Mouse (Mus musculus) intestine, embryonic 14.5 days (tissue): ENCODE measurements at regions not wholly inside any gene's neighbourhood (a gene's known extent, or its start where the extent isn't known, plus 50 kb on each side); places are given as distances from the start of the nearest gene placed in this dataset.

ENCODE experiments used
- ATAC-seq: fragments of 200-750 bp; cut with Nextera tagmentation; replicated peaks from 2 replicates; pipeline ENCODE4 v1.8.0; 2017; ENCODE audit warnings: low read depth, moderate number of reproducible peaks, moderate TSS enrichment, moderate library complexity; ENCODE audit not compliant: low FRiP score, low TSS enrichment
- DNase-seq: peaks from one replicate; pipeline ENCODE4 v3.0.0-alpha.2; 2018; ENCODE audit warnings: low spot score
- H3K27ac ChIP-seq: fragments of 300-500 bp; sonication (generic); 2 replicates; pipeline ENCODE4 v1.5.1; 2014; ENCODE audit warnings: low read depth, mild to moderate bottlenecking, control low read depth
- H3K27me3 ChIP-seq: fragments of 300-500 bp; sonication (generic); replicated peaks from 2 replicates; pipeline ENCODE4 v1.6.1; 2014; ENCODE audit warnings: low read length, control low read depth; ENCODE audit not compliant: control insufficient read depth, insufficient read depth
- H3K36me3 ChIP-seq: fragments of 300-500 bp; sonication (generic); 2 replicates; pipeline ENCODE4 v1.6.1; 2014; ENCODE audit warnings: low read length, control low read depth; ENCODE audit not compliant: control insufficient read depth, insufficient read depth
- H3K4me1 ChIP-seq: fragments of 300-500 bp; sonication (generic); replicated peaks from 2 replicates; pipeline ENCODE4 v1.6.1; 2014; ENCODE audit warnings: low read length, control low read depth, mixed read lengths; ENCODE audit not compliant: control insufficient read depth, insufficient read depth
- H3K4me2 ChIP-seq: fragments of 300-500 bp; sonication (generic); 2 replicates; pipeline ENCODE4 v1.6.1; 2014; ENCODE audit warnings: low read length
- H3K4me3 ChIP-seq: fragments of 300-500 bp; sonication (generic); 2 replicates; pipeline ENCODE4 v1.5.1; 2014; ENCODE audit warnings: low read depth, low read length, control low read depth, mixed read lengths
- H3K9ac ChIP-seq: fragments of 300-500 bp; sonication (generic); 2 replicates; pipeline ENCODE4 v1.6.1; 2014; ENCODE audit warnings: mild to moderate bottlenecking, low read length
- H3K9me3 ChIP-seq: fragments of 300-500 bp; sonication (generic); 2 replicates; pipeline ENCODE4 v1.6.1; 2016; ENCODE audit warnings: low read length, control low read depth; ENCODE audit not compliant: control insufficient read depth
- WGBS: fragments of 180-500 bp; shearing (Covaris S2); extraction: QIAGEN DNeasy Blood & Tissue Kit; methylation state at CpG from one replicate; pipeline ENCODE4 v1.1.7; 2014; 5-methylcytosine and 5-hydroxymethylcytosine counted together

DNA sequence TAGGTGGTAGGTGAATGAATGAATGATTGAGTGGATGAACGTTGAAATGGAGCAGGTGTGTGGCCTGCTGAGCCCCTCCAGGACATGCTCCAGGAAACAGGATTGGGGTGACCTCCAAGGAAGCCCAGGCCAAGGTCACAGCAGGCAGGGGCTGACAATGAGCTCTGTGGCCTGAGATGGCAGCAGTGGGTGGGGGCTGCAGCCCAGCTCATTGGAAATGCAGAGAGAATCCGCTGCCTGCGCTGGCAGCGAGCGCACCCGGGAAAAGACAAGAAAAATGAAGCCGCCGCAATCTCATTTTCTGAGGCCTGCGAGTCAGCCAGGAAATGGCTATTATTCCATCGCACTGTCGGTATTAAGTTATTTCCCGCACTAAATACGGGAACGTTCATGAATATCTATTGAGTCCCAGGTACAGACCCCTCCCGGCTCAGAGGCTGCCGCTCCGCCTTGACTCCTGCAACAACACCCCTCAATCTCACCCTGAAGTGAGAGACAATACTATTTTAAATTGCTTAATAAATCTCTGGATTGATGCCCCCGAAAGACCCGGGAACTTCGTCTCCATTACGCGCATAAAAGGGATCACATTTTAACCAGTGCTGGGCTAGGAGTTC lies 153.7 kb downstream of the Cryba4 start:
- Histone ChIP-seq H3K4me1 (no peaks in the 10 kb centered on the region), H3K4me3 (no peak overlapping the region), H3K36me3 (no peaks in the 10 kb centered on the region), H3K4me2 (no peak overlapping the region), H3K27me3 (no peaks in the 10 kb centered on the region), H3K9ac (no peak overlapping the region), H3K27ac (no peak overlapping the region), H3K9me3 (no peaks in the 10 kb centered on the region)
- DNase-seq (no peak), ATAC-seq (no peak)
- WGBS: 60% methylated on average over 22 of the region's 22 CpGs

- Histone ChIP-seq H3K9ac (no peak overlapping the region), H3K4me1 (no peaks in the 10 kb centered on the region), H3K27ac (no peak overlapping the region), H3K36me3 (no peaks in the 10 kb centered on the region), H3K9me3 (no peaks in the 10 kb centered on the region), H3K4me2 (no peak overlapping the region), H3K27me3 (no peaks in the 10 kb centered on the region), H3K4me3 (no peak overlapping the region)
- WGBS: 65% methylated on average over 17 of the region's 17 CpGs
- ATAC-seq (no peak), DNase-seq (no peak)
Observed at GRCm38 (mm10) chr5:112101739-112102590, 150.4 kb downstream of the Cryba4 start.

DNA sequence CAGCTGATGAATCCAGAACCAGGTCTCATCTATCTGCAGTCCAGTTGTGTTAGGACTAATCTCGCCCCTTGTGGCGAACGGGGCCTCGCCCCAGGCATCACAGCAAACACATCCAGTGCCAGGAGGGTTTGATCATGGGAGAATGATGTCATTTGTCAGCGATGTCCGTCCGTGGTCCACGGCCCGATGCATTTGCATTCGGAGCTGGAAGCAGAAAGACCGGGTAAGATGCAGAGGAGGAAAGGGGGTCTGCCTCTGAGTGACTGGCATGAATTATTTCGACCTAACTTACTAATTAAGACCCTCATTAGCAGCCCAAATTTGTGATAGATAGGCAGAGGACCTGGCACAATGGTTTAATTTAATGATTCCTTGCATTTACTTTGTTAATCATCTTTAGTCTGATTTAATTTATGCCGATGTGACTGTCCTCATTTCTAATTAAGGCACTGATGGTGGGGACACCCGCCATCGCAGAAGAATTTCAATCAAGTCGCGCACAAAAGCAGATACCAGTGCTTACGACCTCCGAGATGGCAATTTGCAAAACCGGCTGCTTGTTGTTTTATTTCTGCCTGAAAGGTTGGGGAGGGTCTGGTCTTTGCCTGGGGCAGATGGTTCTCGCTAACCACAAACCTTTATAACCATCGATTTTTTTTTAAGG lies 141.9 kb downstream of the Cryba4 start:
- H3K4me3 ChIP-seq: no peak overlapping the region
- DNase-seq (no peak), ATAC-seq (no peak)
- no peaks in the 10 kb centered on the region for H3K4me1 ChIP-seq
- H3K36me3 ChIP-seq: no peaks in the 10 kb centered on the region
- H3K4me2 ChIP-seq: no peak overlapping the region
- H3K9me3 ChIP-seq: no peaks in the 10 kb centered on the region
- no peak overlapping the region for H3K9ac ChIP-seq
- H3K27me3 ChIP-seq: no peaks in the 10 kb centered on the region
- 69% methylated on average over 22 of the region's 22 CpGs for WGBS
- H3K27ac ChIP-seq: no peak overlapping the region

- H3K4me2 ChIP-seq: no peak overlapping the region
- 71% methylated on average over 6 of the region's 6 CpGs for WGBS
- no peak overlapping the region for H3K4me3 ChIP-seq
- H3K9ac ChIP-seq: no peak overlapping the region
- no peak overlapping the region for H3K27ac ChIP-seq
- no peaks in the 10 kb centered on the region for H3K36me3 ChIP-seq
- DNase-seq (no peak), ATAC-seq (no peak)
- H3K27me3 ChIP-seq: no peaks in the 10 kb centered on the region
- H3K4me1 ChIP-seq: no peaks in the 10 kb centered on the region
- no peaks in the 10 kb centered on the region for H3K9me3 ChIP-seq
Observed at GRCm38 (mm10) chr5:112120766-112121165, 131.6 kb downstream of the Cryba4 start.

DNA sequence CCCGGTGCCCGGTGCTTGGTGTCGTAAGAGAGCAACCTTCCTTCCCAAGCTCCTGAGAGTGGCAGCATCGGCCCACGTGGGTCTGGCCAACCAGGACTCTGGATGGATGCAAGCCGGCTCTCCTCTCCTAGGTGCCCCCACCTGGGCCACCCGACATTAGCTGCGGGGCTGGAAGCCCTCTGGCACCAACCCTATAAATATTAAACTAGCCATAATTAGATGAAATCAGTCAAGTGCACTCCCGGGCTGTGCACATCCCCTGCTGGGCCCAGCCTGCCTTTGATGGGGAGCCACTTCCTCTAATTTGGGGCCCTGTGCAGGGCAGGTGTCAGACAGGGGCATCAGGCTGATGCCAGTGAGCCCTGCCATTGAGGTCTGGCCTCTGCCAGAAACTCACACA lies 130.8 kb downstream of the Cryba4 start:
- WGBS: 80% methylated on average over 9 of the region's 9 CpGs
- ATAC-seq: no peak
- H3K4me1 ChIP-seq: no peaks in the 10 kb centered on the region
- H3K9me3 ChIP-seq: no peaks in the 10 kb centered on the region
- no peaks in the 10 kb centered on the region for H3K36me3 ChIP-seq
- H3K4me3 ChIP-seq: no peak overlapping the region
- no peak overlapping the region for H3K4me2 ChIP-seq
- DNase-seq: no peak
- no peaks in the 10 kb centered on the region for H3K27me3 ChIP-seq
- no peak overlapping the region for H3K9ac ChIP-seq
- H3K27ac ChIP-seq: no peak overlapping the region

DNA sequence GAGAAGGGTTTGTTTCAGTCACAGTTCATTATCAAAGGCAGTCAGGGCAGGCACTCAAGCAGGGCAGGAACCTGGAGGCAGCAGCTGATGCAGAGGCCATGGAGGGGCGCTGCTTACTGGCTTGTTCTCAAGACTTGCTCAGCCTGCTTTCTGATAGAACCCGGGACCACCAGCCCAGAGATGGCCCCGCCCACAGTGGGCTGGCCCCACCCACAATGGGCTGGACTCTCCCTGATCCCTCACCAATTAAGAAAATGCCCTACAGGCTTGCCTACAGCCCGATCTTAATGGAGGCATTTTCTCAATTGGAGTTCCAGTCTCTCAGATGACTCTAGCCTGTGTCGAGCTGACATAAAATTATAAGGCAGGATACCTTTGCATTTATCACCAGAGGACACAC lies 129.7 kb downstream of the Cryba4 start:
- H3K4me3 ChIP-seq: no peak overlapping the region
- no peak for DNase-seq
- H3K4me1 ChIP-seq: no peaks in the 10 kb centered on the region
- no peak overlapping the region for H3K9ac ChIP-seq
- H3K4me2 ChIP-seq: no peak overlapping the region
- H3K9me3 ChIP-seq: no peaks in the 10 kb centered on the region
- ATAC-seq: no peak
- H3K27ac ChIP-seq: no peak overlapping the region
- H3K27me3 ChIP-seq: no peaks in the 10 kb centered on the region
- no peaks in the 10 kb centered on the region for H3K36me3 ChIP-seq
- 12% methylated on average over 5 of the region's 5 CpGs for WGBS

DNA sequence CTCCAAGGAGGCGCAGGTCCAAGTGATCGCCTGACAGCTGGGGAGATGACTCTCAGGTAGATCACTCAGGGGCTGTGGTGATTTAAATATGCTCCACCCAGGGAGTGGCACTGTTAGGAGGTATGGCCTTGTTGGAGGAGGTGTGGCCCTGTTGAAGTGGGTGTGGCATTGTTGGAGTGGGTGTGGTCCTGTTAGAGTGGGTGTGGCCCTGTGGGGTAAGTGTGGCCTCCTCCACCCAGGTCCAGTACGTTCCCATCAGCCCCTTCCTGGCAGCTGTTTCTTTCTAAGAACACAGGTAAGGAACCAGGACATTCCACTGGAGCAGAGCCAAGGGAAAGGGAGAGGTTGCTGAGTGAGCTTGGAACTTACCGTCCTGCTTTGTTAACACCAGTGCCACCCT lies 125.1 kb downstream of the Cryba4 start:
- no peaks in the 10 kb centered on the region for H3K36me3 ChIP-seq
- DNase-seq (no peak), ATAC-seq (no peak)
- no peak overlapping the region for H3K4me3 ChIP-seq
- H3K27me3 ChIP-seq: no peaks in the 10 kb centered on the region
- H3K4me1 ChIP-seq: no peaks in the 10 kb centered on the region
- H3K9ac ChIP-seq: no peak overlapping the region
- no peak overlapping the region for H3K4me2 ChIP-seq
- H3K9me3 ChIP-seq: no peaks in the 10 kb centered on the region
- H3K27ac ChIP-seq: no peak overlapping the region
- whole genome bisulfite sequencing: 66% methylated on average over 4 of the region's 4 CpGs

- 83% methylated on average over 1 of the region's 1 CpGs for WGBS
- no peaks in the 10 kb centered on the region for H3K36me3 ChIP-seq
- no peak for ATAC-seq
Observed at GRCm38 (mm10) chr5:112132746-112133145, 119.6 kb downstream of the Cryba4 start.

More at GRCm38 (mm10) chr5:112132746-112133145, 119.6 kb downstream of the Cryba4 start:
- no peaks in the 10 kb centered on the region for H3K9me3 ChIP-seq
- H3K27me3 ChIP-seq: no peaks in the 10 kb centered on the region
- H3K4me2 ChIP-seq: no peak overlapping the region
- DNase-seq: no peak
- H3K27ac ChIP-seq: no peak overlapping the region
- no peaks in the 10 kb centered on the region for H3K4me1 ChIP-seq
- H3K9ac ChIP-seq: no peak overlapping the region
- H3K4me3 ChIP-seq: no peak overlapping the region
